Mouse (Mus musculus): ENCODE results near the gene Paqr4. TPM values are rescaled to one million over a fixed set of nuclear protein-coding genes. Genes with fewer than 3 reads are reported as not detected.
"Not testable (repeated sequence)": the region's sequence is repeated elsewhere in the genome, so short reads cannot be mapped to it uniquely, and the experiment has no call there.

Paqr4 gene
- total RNA-seq (2021), result 11.3 and 14.3 TPM in 2 replicates
- long read RNA-seq, experiment 1, transcript Paqr4-201 (3 exons, 2,575 nt), result major isoform, 27 of 30 reads
- long read RNA-seq, experiment 1, partial matches to known transcripts, result 0 of 30 reads
- long read RNA-seq, experiment 1, other reads (novel, unspliced or antisense), result 3 of 30 reads
- long read RNA-seq, experiment 2, transcript Paqr4-201 (3 exons, 2,575 nt), result major isoform, 9 of 14 reads
- long read RNA-seq, experiment 2, partial matches to known transcripts, result 0 of 14 reads
- long read RNA-seq, experiment 2, other reads (novel, unspliced or antisense), result 5 of 14 reads

DNA sequence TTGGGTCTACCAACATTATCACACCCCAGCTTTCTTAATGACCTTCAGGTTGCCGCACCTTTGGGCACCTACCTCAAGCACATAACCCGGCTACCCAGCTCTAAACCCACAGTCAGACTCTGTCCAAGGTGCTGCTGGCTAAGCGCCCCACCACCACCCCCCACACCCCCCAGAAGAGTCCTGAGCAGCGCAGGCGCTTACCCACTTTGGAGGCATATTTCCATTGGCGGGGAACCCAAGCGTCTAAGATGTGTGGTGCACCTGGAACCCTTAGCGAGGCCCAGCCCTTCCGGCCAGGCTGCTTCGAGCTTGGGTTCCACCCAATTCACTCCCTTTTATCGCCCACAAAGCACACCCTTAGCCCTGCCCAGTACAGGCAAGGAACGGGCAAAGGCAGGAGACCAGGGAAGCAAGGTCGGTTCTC is at the start of gene Paqr4:
Gene Paqr4, minus strand, starts transcription at position 270 of the 424 bp plus-strand sequence.
- DNase-seq, result no peak

- no peak for DNase-seq
These were observed 49.1 kb upstream of the Paqr4 start for GRCm38 (mm10) chr17:23789749-23790268.

DNA sequence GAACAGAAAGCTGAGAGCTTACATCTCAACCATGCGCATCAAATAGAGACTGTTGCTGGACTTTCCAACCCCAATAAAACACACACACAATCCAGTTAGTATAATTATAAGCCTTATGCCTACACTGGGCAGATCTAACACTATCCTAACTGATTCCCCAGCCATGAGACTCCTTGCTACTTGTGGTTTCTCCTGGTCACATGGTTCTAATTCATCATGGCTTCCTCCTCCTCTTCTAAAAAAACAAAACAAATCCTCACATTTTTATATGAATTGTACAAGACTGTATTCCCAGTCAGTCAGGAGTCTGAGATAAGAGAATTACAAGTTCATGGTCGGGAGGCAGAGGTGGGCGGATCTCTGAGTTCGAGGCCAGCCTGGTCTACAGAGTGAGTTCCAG is 48.3 kb upstream of the Paqr4 start:
- no peak for DNase-seq

DNA sequence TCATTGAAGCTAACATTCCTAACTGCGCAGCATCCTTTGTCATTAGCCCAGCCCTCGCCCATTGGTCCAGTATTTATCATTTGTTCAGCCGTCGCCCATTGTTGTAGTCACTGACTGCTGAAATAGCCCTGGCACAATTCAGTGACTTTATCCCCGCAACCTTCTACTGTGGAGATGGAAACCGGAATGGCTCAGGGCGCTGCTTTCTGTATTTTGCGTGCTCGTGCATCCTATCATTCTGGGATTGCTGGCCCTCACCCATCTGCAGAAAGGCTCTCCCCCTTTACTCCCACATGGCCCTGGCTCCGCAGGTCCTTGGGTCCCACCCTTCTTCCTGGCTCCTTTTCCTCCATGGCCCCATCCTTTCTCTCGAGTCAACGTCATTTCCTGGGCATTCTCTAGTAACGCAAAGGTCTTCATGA is 45.9 kb upstream of the Paqr4 start:
- peak; percentile 44 for DNase-seq

- DNase-seq, result peak; percentile 89
These were observed 45.1 kb upstream of the Paqr4 start, which contains the start of gene Flywch2 for GRCm38 (mm10) chr17:23785561-23786471. Gene Flywch2, minus strand, starts transcription at chr17:23786081.

GRCm38 (mm10) chr17:23783352-23783751 is 42.7 kb upstream of the Paqr4 start:
- DNase-seq, result no peak

- no peak for DNase-seq
These were observed 37.8 kb upstream of the Paqr4 start for GRCm38 (mm10) chr17:23778447-23778846.

GRCm38 (mm10) chr17:23777141-23777540 is 36.5 kb upstream of the Paqr4 start:
- no peak for DNase-seq

- no peak for DNase-seq
These were observed 35.5 kb upstream of the Paqr4 start for GRCm38 (mm10) chr17:23776216-23776615.

DNA sequence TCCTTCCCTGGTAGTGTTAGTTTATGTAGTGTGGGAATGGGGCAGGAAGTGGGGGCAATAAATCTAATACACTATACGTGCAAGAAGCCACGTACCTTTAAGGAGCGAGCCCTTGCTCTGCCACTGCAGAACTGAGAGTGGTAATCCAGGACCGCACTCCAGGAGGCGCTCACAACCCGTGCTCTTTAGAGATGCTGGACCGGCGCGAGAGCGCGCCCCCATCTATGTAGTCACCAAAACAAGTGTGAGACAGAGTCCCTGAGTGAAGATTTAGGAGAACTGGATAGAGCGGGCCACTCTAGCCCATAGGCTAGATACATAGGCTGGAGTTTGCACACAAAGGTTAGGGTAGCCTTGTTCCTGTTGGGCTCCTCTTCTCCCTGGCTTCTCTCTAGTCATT is 33.4 kb upstream of the Paqr4 start:
- peak; percentile 92 for DNase-seq

DNA sequence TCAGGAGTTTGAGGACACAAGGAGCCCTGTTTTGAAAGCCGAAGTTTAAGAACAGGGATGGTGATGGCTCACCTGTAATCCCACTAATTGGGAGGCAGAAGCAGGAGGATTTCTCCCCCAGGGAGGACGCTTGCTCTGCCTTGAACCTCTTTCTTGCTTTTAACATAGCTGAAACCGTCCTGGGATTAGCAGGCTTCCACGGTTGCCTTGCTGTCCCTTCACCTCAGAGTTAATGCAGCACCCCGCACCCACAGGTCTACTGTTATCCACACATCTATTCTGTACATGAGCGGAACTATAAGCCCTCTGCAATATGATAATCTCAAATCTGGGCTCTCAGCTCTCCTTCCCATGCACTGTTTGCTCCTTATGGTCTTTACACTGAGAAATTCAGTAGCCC is 33.0 kb upstream of the Paqr4 start:
- no peak for DNase-seq

- not testable (repeated sequence) for DNase-seq
These were observed 31.5 kb upstream of the Paqr4 start for GRCm38 (mm10) chr17:23772219-23772556.

DNA sequence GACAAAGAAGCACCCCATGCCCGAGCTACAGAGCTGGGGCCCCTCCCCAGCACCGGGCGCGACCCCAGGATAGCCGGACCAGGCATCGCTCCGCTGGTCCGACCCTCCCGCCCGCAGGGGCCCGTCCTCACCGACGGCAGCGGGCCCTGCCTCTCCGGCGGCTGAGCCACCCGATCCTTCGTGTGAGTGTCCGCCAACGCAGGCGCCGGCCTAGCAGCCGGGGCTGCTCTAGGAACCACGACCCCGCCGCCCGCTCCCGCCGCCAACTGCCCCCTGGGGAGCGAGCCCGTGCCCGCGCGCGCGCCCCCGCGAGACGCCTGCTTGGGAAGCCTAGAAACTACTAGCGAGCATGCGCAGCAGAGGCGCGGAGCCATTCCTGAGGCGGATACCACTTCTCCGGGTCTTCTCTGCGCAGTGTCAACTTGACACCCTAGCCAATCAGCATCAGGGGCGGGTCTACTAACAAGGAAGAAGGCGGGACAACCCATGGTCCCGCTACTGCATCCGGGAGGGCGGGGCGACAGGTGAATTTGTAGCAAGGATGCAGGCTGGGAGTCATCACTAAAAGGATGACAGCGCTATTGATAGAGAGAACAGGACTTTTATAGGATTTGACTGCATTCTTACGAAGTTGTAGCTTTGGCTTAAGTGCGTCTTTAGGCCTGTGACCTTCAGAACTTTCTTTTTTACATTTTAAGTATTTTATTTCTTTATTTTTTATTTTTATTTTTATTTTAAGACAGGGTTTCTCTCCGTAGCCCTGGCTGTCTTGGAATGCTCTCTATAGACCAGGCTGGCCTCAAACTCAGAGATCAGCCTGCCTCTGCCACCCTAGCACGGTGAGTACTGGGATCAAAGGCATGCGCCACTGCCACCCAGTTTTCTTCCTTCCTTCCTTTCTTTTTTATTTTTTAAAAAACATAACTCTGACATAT is 30.9 kb upstream of the Paqr4 start, which contains the start of gene Flywch1:
Gene Flywch1, minus strand, starts transcription at position 319 of the 935 bp plus-strand sequence.
- peak; percentile 98 for DNase-seq

- DNase-seq, result no peak
These were observed 30.2 kb upstream of the Paqr4 start for GRCm38 (mm10) chr17:23770896-23771283.

DNA sequence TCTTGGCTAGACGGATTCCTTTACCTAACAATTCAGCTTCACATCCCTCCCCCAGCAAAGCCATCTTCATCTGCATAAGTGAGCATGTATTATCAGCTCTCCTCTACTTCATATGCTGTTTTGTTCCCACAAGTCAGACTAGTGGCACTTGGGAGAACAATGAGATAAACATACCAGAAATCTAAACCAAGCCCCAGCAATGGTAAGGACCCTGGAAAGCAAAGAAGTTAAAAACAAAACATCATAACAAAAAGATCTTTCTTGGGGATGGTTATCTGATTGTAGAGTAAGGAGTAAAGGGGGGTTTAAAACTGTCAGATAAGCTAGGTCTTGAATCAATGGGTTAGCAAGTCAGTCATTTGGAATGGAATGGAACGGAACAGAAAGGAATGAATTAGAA is 29.8 kb upstream of the Paqr4 start:
- no peak for DNase-seq

DNA sequence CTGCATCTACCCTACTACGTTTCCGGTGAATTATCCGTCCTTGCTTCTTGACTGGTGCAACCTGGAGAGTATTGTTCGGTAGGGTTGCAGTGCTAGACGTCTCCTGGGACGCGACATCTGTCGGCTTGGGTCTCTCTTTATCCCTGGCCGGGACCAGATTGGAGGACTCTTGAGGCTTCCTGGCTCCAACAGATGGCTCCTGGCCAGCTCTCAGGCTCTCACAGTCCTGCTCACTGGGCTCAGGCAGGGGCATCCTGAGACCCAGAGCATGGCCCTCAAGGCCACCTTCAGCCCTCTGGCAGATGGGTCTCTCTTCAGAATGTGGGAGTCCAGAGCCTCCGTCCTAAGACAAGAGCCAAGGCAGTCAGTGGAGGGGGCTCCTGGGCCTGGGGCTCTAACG is 22.3 kb upstream of the Paqr4 start:
- no peak for DNase-seq

- DNase-seq, result no peak
These were observed 20.5 kb upstream of the Paqr4 start for GRCm38 (mm10) chr17:23761155-23761554.

DNA sequence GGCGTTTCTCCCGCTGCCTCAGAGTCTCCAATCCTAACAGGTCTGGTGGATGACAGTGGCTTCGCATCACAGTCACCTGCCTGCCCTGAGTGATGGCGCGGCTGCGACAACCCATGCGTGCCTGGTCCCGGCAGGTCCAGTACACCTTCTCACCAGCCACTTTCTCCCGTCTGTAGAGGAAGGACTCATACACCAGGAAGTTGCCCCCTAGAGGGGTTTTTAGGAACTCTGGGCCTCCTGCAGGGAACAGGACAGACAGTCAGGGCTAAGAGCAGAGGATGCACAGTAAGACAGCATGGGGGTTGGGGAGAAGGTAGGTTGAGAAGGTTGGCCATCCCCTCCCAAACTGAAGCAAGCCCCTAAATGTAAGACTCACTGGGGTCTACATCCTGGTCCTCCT is 19.6 kb upstream of the Paqr4 start:
- no peak for DNase-seq

DNA sequence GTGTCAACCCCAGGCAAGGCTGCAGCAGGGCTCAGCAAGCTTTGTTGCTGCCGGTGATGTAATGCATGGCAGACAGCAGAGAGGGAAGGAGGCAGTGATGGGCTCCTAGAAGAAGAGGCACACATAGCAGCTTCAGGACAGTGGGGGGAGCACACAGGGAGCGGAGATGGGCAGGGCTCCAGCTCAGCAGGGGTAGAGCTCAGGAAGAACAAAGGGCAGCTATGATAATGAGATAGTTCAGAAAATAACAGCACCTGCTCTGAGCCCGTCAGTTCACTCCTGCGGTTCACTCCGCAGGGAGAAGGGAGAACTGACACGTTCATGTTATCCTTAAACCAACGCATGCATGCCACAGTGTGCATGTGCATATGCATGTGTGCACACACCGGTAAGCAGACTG is 18.1 kb upstream of the Paqr4 start:
- DNase-seq, result no peak

- no peak for DNase-seq
These were observed 16.9 kb upstream of the Paqr4 start for GRCm38 (mm10) chr17:23757581-23757980.

DNA sequence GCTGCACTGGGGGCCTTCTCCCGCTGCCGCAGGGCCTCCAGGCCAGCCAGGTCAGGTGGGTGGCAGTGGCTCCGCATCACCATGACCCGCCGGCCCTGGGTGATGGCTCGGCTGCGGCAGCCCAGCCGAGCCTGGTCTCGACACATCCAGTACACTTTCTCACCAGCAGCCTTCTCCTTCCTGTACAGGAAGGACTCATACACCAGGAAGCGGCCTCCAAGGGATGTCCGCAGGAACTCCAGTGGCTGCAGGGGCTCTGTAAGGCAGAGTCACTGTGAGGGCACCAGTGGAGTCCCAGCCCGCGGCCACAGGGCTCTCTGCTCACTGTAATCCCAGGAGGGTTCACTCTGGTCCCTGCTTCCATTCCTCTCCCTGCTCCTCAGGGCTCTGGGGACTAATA is 15.0 kb upstream of the Paqr4 start:
- no peak for DNase-seq
